Mouse (Mus musculus): ENCODE measurements around the gene Ist1.

DNA sequence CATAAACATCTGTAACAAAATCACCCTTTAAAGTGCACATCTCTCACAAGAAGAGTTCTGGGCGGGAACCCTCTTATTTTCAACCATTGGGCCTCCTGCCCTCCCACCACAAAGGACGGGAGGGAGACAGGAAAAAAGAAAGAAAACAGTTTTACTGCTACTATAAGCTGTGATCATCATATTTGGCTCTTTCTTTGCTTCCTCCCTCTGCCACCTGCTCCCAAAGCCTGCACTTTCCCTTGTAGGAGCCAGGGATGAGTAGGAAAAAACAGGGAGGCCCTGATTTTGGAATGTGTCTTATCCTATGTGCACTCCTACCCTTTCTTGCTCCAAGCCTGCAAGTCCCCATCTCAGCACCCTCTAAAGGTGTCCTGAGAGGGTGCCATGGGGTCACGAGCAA is 38.0 kb upstream of the Ist1 start:
- TF ChIP-seq POLR2A (IDR thresholded peaks at IDR 0.05; ENCODE audit: low read depth, low read length), result no peak
- no peak for TF ChIP-seq CTCF (IDR thresholded peaks at IDR 0.05; ENCODE audit: borderline replicate concordance, insufficient read depth, low read length)
